Mouse (Mus musculus): ENCODE results near the gene Celf1.

DNA sequence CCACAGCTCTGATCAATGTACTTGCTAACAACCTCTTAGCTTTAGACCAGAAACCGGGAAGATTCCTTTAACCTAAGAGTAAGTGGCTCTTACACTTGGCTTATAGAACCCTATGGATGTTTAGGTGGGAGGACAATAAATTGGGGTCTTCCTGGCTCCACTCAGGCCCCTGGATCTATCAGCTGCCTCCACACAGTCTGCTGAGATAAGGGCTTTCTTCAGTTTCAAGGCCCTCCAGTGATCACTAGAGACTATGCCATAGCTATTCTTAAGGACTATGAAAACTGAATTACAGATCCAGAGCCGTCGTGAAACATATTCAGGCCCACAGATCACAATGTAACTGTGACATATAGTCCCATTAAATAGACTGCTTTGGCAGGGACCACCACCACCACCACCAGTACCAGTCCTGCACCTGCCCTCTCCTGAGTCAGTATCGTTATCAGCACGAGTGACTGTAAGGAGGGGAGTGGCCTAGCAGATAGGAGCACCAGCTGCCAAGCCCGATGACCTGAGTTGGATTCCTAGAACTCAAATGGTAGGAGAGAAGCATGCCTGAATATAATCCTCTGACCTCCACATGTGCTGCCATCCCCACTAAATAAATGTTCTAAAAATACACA, 46.4 kb upstream of the Celf1 start:
- TF ChIP-seq CTCF (IDR thresholded peaks at IDR 0.05; ENCODE audit: low read depth) (no peak), EP300 (IDR thresholded peaks at IDR 0.05; ENCODE audit: low read depth) (peak; percentile 80)
